Mouse (Mus musculus) MEL (cell line): ENCODE measurements around the gene D630003M21Rik.

Source experiments
- CHD2 ChIP-seq: IDR thresholded peaks from 2 replicates; pipeline ENCODE4 v1.6.1; 2011; ENCODE audit warnings: low read length, improper control_type of control experiment
- CTCF ChIP-seq, 3 experiments: IDR thresholded peaks in 2 of 3; conservative IDR thresholded peaks in 1 of 3; 2 replicates each; pipeline ENCODE4 v1.5.1; 2011 to 2012; ENCODE audit warnings: low read length in 3 of 3, low read depth in 2 of 3, mild to moderate bottlenecking in 2 of 3, improper control_type of control experiment in 1 of 3, inconsistent platforms in 1 of 3, mixed read lengths in 1 of 3, moderate library complexity in 1 of 3; ENCODE audit not compliant: control insufficient read depth in 1 of 3, insufficient read depth in 1 of 3, poor library complexity in 1 of 3, severe bottlenecking in 1 of 3
- ETS1 ChIP-seq: IDR thresholded peaks from 2 replicates; pipeline ENCODE4 v1.6.1; 2012; ENCODE audit warnings: low read depth, mild to moderate bottlenecking, inconsistent platforms, low read length, improper control_type of control experiment, moderate library complexity
- GATA1 ChIP-seq: IDR thresholded peaks from 2 replicates; pipeline ENCODE4 v1.6.1; 2011; ENCODE audit warnings: low read depth, low read length, improper control_type of control experiment
- POLR2A ChIP-seq, 2 experiments: IDR thresholded peaks; 2 replicates each; pipeline ENCODE4 v1.6.1; 2011 to 2012; ENCODE audit warnings: low read length in 2 of 2, mild to moderate bottlenecking in 2 of 2, control low read depth in 1 of 2, improper control_type of control experiment in 1 of 2, low read depth in 1 of 2, moderate library complexity in 1 of 2; ENCODE audit not compliant: control insufficient read depth in 1 of 2, insufficient read depth in 1 of 2, poor library complexity in 1 of 2
- TBP ChIP-seq: IDR thresholded peaks from 2 replicates; pipeline ENCODE4 v1.8.0; 2011; ENCODE audit warnings: low read depth, low read length, improper control_type of control experiment
- UBTF ChIP-seq: IDR thresholded peaks from 2 replicates; pipeline ENCODE4 v1.6.1; 2012; ENCODE audit warnings: low read depth, mild to moderate bottlenecking, inconsistent platforms, low read length, improper control_type of control experiment, moderate library complexity, borderline replicate concordance; ENCODE audit not compliant: insufficient read depth
- USF1 ChIP-seq: IDR thresholded peaks from 2 replicates; pipeline ENCODE4 v1.6.1; 2014; ENCODE audit warnings: low read depth, mild to moderate bottlenecking, inconsistent platforms, low read length, improper control_type of control experiment, moderate library complexity

DNA sequence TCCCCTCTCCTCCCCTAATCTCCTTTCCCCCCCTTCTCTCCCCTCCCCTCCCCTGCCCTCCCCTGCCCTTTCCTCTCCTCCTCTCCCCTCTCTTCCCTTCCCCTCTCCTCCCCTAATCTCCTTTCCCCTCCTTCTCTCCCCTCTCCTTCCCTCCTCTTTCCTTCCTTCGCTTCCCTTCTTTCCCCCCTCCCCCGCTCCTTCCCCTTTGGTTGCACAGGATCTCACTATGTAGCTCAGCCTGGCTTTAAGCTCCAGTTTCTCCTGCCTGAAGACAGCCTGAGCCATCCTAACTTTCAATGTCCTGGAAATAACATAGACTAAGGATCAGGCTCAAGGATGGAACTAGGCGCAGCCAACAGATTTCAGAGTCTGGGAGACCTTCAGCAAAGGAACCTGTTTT lies 85.2 kb downstream of the D630003M21Rik start:
- no peak for TF ChIP-seq CTCF (IDR thresholded peaks at IDR 0.05 in 2 of 3, conservative IDR thresholded peaks at IDR 0.05 in 1 of 3; ENCODE audit: control insufficient read depth in 1 of 3, insufficient read depth in 1 of 3, low read depth in 2 of 3, low read length in 3 of 3, poor library complexity in 1 of 3, severe bottlenecking in 1 of 3)
- TF ChIP-seq CHD2, result no peak
- TF ChIP-seq GATA1, result no peak
- no peak for TF ChIP-seq POLR2A (IDR thresholded peaks at IDR 0.05; ENCODE audit: control insufficient read depth in 1 of 2, insufficient read depth in 1 of 2, low read depth in 1 of 2, low read length in 2 of 2, poor library complexity in 1 of 2)
- TF ChIP-seq USF1, result no peak
- TF ChIP-seq UBTF, result no peak
- no peak for TF ChIP-seq TBP
- no peak for TF ChIP-seq ETS1
